Mouse (Mus musculus): Measurements from ENCODE around the gene Cd300e.

Cd300e gene

DNA sequence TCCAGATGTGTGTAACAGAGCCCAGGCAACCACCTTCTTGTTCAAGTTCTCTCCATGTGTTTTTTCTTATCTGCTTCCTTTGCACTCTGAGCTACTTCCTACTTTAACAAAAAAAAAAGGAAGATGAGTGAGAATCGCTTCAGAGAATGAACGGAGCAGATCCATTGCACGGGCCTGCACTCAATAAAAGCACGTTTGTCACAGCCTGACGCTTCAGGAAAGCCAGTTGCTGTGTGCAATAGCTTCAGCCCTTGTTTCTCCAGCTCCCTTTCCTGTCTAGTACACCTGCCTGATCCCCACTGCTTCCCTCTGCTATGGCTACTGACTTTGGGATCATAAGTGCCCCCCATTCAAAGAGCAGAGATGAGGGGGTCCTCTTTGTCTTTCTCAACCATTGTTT, at the start of gene Cd300e:
Gene Cd300e, minus strand, starts transcription at position 101 of the 400 bp plus-strand sequence.
- in situ Hi-C loops (cut with MboI; ENCODE audit: unreplicated experiment in 2 of 2), result loop anchor here in 1 of 2 experiments (25.0 kb wide), 1 partner anchor 375 kb away; the partner anchor contains the start of gene Ttyh2

DNA sequence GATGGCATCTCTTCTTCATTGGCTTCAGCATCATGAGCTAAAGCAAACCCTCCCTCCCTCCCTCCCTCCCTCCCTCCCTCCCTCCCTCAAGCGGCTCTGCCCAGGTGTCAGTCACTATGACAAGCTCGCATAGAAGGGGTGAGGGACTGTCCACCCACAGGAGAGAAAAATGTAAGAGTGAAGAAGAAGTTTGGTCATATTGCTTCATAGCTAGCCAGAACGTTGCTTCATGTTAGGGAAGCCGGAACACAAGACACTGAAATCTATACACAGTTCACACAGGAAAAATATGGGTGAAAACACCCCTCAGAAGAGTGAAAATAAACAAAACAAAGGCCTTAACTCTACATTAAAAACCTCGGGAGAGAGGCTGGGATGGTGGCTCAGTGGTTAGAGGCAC, 48.3 kb upstream of the Cd300e start:
- in situ Hi-C loops (cut with MboI; ENCODE audit: unreplicated experiment in 2 of 2), result no loop called here

DNA sequence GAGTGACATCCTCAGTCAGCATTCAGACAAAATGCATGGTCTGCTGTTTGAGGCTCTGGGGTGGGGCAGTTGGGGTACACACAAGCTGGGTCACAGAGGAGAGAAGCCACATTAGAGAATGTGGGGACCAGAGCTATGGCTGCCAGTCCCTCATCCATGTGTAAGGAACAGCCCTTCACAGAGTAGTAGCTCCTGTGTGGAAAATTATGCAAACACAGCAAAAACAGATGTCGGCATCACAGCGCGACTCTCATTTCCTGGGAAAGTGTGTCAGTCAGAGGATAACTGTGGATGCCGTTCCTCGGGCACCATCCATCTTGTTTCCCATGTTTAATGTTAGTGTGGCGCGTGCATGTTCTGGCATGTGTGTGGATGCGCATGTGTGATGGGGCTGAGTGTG, 46.2 kb upstream of the Cd300e start:
- in situ Hi-C loops (cut with MboI; ENCODE audit: unreplicated experiment in 2 of 2), result no loop called here

- in situ Hi-C loops (cut with MboI; ENCODE audit: unreplicated experiment in 2 of 2), result no loop called here
These were observed 45.5 kb upstream of the Cd300e start for GRCm38 (mm10) chr11:115107403-115107916.

GRCm38 (mm10) chr11:115106638-115107037, 44.7 kb upstream of the Cd300e start:
- in situ Hi-C loops (cut with MboI; ENCODE audit: unreplicated experiment in 2 of 2), result no loop called here

- in situ Hi-C loops (cut with MboI; ENCODE audit: unreplicated experiment in 2 of 2), result no loop called here
These were observed 43.0 kb upstream of the Cd300e start for GRCm38 (mm10) chr11:115104769-115105563.

DNA sequence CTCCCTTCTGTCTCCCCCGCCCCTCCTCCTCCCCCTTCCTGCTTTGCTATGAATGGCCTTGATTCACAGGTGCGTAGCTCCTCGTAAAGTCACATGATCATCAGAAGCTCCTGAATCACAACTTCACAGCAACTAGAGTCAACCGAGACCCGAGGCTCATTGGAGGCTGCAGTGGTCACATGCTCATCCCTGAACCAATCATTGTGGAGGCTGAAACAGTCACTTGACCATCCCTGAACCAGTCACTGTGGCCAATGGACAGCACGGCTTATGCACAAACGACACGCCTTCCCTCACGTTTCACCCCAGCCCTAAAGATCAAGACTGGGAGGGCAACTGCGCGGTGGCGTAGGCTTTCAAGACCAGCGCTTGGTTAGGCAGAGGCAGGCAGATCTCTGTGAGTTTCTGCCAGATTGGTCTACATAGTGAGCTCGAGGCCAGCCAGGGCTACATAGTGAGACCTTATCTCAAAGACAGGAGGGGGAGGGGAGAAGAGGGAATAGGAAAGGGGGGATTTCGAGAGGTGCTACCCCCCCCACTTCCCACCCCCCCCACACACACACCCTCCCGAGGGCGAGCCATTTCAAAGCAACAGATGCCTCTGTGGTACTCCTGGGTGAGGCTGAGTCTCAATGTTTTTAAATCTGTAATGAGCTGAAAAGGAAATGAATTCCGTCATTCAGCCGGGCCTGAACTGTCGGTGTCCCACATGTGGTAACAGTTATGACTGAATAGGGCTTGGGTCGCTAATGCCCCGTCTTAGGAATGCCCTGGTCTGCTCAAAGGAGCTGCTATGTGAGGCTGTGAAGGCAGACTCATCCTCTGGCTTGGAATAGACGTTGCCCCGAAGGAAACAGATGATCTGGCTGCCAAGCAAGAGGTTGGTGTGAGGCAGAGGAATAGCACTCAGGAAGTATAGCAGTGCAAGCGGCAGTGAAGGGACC, 41.8 kb upstream of the Cd300e start:
- in situ Hi-C loops (cut with MboI; ENCODE audit: unreplicated experiment in 2 of 2), result no loop called here

GRCm38 (mm10) chr11:115102116-115102515, 40.1 kb upstream of the Cd300e start:
- in situ Hi-C loops (cut with MboI; ENCODE audit: unreplicated experiment in 2 of 2), result no loop called here

DNA sequence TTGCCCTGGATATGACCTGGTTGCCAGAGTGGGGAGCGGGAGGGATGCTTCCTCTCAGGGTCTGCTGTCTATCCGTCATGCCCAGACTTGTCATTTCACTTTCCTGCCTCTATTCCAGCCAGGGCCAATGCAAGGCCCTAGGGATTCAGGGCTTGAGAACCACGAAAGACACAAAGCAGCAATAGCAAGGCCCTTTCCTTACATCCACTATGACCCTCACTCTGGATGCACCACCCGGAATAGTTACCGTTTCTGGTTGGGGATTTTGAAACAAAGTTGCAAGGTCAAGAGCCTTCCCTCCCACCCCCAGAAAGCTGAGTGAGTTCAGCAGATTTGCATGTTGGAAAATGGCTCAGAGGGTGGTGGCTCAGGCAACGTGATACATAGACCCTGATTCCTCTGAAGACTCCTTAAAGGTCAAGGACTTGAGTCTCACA, 39.7 kb upstream of the Cd300e start:
- in situ Hi-C loops (cut with MboI; ENCODE audit: unreplicated experiment in 2 of 2), result no loop called here

- in situ Hi-C loops (cut with MboI; ENCODE audit: unreplicated experiment in 2 of 2), result no loop called here
These were observed 38.8 kb upstream of the Cd300e start for GRCm38 (mm10) chr11:115100741-115101140.

DNA sequence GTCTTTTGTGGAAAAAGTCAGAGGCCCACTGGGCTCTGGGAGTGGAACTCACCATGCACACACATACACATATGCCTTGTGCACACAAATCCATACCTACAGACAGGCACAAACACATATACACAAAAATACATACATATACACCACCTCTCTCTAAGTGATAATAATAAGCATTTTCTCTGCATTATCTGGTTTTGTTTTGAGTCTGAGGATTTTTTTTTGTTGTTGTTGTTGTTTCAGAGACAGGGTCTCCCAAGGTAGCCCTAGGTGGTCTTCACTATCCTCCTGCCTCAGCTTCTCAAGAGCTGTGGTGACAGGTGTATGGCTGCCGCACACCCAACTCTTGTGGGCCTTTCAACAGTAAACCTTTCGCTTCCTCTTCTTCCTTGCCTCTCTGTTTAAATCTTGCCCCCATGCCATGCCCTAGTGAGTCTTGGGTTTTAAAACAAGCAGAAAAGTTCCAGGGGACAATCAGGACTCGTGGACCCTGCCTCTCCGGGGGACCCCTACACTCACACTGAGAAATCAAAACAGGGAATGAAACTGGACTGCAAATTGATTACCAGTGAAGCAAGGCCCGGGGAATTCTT, 38.1 kb upstream of the Cd300e start:
- in situ Hi-C loops (cut with MboI; ENCODE audit: unreplicated experiment in 2 of 2), result no loop called here

DNA sequence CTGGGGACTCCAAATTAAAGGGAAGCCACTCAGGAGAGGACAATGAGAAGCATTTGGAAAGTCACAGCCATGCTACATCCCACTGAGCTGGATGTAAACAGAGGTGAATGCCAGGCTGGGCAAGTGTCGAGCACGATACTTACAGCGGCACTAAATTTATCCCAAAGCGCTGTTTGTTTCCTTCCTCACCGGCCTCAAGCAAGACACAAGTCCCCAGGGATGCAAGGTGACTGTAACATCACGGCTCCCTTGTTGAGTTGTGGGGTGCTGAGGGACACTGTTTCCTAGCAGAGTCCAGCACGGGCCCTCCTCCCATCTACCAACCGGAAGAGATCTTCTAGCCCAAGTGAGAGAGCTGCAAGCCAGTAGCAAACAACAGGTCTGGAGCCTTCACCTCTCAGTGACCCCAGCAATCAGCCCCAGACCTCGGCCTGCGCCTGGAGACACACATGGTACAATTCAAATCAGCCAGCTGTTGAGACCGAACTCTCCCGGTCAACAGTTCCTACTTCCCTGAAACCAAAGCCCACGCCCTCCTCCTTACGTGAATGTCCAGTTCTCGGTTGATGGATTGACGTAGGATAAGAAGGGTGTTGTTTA, 37.4 kb upstream of the Cd300e start:
- in situ Hi-C loops (cut with MboI; ENCODE audit: unreplicated experiment in 2 of 2), result loop anchor here in 1 of 2 experiments (10.0 kb wide), 1 partner anchor 175 kb away; the partner anchor contains the start of gene Fdxr

DNA sequence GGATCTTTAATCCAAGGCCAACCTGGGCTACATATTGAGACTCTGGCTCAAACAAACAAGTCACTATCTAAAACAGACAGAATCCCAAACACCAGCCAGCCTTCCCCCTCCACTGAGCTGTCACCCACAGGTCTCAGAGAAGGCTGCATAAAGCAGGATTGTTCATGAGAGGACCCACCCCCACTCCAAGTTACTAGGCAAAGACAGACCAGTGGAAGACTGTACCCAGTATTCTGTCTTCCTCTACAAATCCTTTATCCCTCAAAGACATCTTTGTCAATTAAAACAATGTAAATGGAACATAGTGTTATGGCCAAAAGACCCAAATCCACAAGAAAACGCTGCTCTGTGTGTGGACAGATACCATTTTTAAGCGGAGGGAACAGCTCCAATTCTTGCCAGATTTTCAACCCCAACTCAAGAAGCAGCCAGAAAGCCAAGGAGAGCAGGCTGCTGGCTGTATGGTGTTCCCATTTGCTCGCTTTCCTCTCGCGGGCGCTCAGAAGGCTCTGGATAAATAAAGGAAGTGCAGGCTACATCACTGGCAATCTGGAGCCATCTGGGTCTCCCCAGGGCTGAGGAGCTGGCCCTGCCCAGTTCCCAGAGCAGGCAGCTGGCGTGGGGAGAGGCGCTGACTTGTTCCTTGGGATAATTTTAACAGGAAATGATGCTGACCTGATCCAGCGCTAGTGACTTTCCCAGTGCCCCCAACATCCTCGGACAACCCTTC, 36.4 kb upstream of the Cd300e start:
- in situ Hi-C loops (cut with MboI; ENCODE audit: unreplicated experiment in 2 of 2), result loop anchor here in 1 of 2 experiments (10.0 kb wide), 1 partner anchor 176 kb away; the partner anchor contains the start of gene Fdxr

DNA sequence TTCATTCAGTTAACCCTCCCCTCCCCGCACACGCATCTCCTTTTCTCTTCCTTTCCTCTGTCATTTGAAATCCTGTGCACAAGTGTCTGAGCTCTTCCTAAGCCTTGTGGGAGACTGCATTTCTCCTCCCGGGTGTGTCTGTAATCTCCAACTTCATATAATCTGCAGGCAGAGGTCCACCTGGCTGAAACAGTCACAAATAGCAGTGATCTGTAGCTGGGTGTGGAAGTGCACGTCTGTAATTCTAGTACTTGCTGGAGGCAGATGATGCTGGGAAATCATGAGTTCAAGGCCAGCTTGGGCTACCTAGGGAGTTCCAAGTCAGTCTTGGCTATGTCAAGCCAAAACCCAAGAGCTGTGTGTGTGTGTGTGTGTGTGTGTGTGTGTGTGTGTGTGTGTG, 30.2 kb upstream of the Cd300e start:
- in situ Hi-C loops (cut with MboI; ENCODE audit: unreplicated experiment in 2 of 2), result loop anchor here (5.0 to 10.0 kb wide), 2 partner anchors 60 to 183 kb away; partner anchors contain the start of gene Fdxr (in 1 of the 2)

DNA sequence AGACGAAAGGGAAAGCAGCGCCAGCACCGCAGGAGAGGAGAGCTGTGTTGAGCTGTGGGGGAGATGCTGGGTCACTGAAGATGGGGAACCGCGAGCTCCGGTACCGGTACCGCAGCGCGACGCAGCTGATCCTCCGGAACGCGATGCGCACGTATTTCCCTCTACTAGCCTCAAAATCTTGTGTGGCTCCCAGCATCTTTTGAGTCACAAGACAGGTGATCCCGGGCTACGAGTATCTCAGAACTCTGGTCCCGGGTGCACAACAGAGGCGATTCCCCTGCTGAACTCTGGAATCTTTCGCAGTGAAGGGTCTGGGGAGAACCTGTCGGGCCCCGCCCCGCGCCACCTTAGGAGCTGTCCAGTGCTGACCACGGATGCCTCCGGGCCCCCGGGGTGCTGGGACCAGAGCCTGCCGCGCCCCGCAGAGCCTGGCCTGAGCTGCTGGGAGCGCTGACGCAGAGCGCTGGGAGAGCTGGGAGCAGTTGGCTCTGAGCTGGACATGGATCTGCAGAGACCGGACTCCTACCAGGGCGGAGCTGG, 29.5 kb upstream of the Cd300e start, which contains the start of gene Rab37:
Gene Rab37, plus strand, starts transcription at position 70 of the 540 bp plus-strand sequence.
- in situ Hi-C loops (cut with MboI; ENCODE audit: unreplicated experiment in 2 of 2), result loop anchor here (5.0 to 10.0 kb wide), 2 partner anchors 61 to 183 kb away; partner anchors contain the start of gene Fdxr (in 1 of the 2)

DNA sequence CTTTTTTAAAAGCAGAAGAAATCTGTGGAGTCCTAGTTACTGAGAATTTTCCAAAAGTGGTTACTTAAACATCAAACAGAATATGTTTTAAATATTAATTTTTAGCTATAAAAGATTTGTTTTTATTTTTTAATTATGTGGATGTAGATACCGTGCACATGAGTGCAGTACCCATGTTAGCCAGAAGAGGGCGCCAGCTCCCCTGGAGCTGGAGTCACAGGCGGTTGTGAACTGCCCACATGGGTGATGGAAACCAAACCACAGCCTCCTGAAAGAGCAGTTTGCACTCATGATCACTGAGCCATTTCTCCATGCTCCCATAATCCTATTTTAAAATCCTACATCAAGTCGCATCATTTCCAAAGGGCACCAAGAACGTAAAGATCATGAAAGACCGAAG, 27.9 kb upstream of the Cd300e start:
- in situ Hi-C loops (cut with MboI; ENCODE audit: unreplicated experiment in 2 of 2), result loop anchor here (5.0 to 10.0 kb wide), 2 partner anchors 62 to 185 kb away; partner anchors contain the start of gene Fdxr (in 1 of the 2)

- in situ Hi-C loops (cut with MboI; ENCODE audit: unreplicated experiment in 2 of 2), result no loop called here
These were observed 24.2 kb upstream of the Cd300e start for GRCm38 (mm10) chr11:115086213-115086612.

- in situ Hi-C loops (cut with MboI; ENCODE audit: unreplicated experiment in 2 of 2), result no loop called here
These were observed 23.1 kb upstream of the Cd300e start for GRCm38 (mm10) chr11:115085064-115085463.

- in situ Hi-C loops (cut with MboI; ENCODE audit: unreplicated experiment in 2 of 2), result loop anchor here (5.0 kb wide), 2 partner anchors 188 to 268 kb away; no protein-coding TSS in a partner anchor
These were observed 22.6 kb upstream of the Cd300e start for GRCm38 (mm10) chr11:115084595-115084994.

All from v-Abl transformed pro-B cells (cell line).